Mouse (Mus musculus): Measurements from ENCODE around the gene Gm29666.

DNA sequence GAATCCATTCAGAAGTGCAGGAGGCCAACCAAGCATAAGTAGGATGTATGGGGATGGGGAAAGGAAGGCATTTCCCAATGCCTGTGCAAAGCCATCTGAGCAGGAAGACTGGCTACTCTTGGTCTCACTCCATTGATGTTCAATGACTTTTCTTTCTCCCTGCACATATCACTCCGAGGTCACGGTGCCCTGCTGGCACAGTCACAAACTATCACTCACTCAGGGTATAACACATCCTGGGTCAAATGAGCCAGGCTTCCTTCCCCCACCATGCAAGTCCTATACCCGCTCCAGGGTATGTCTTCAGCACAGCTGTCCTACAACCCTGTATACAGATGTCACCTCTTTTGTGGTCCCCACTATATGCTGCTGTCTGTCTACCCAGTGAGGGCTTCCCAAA lies 38.5 kb upstream of the Gm29666 start:
- no peak for TF ChIP-seq POLR2A (IDR thresholded peaks at IDR 0.05; ENCODE audit: insufficient read length, low read depth)
- TF ChIP-seq MAX (IDR thresholded peaks at IDR 0.05; ENCODE audit: low read depth) = no peak
- TF ChIP-seq E2F4 (IDR thresholded peaks at IDR 0.05; ENCODE audit: insufficient read depth) = no peak
- no peak for TF ChIP-seq POLR2AphosphoS2 (IDR thresholded peaks at IDR 0.05; ENCODE audit: insufficient read length, low read depth)
- TF ChIP-seq TCF3 (IDR thresholded peaks at IDR 0.05; ENCODE audit: insufficient read length, low read depth) = no peak
- TF ChIP-seq TCF12 (IDR thresholded peaks at IDR 0.05; ENCODE audit: insufficient read depth, poor library complexity, severe bottlenecking) = no peak
- TF ChIP-seq CEBPB (IDR thresholded peaks at IDR 0.05; ENCODE audit: insufficient read depth, poor library complexity, severe bottlenecking) = no peak

Data from myocyte (in vitro differentiated cells).